Mouse (Mus musculus): Measurements from ENCODE around the gene Bcorl1.

DNA sequence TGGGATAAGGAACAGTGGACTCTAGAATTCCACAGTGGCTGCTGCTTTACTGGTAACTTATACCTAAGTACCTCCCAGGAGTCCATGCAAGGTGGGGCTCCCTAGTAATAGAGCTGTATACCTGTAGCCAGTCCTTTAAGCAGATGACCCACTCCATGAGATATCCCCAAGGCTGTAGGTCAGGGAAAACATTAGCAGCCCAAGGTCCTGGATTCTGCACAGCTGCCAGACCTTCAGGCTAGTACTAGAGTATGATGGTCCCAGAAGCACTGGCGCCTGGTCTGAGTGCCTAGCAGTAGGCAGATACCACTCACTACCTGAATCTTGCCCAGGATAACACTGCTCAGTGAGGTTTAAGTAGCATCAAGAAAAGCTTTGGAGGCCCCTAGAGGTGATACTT, 93.1 kb downstream of the Bcorl1 start:
- TF ChIP-seq CTCF (IDR thresholded peaks at IDR 0.05; ENCODE audit: low read depth) (no peak), EP300 (optimal IDR thresholded peaks at IDR 0.05) (no peak)
